Mouse (Mus musculus) gastrocnemius, postnatal 36 days (tissue): ENCODE measurements around the gene Gpha2. TPM values are rescaled to one million over a fixed set of nuclear protein-coding genes. Genes with fewer than 3 reads are reported as not detected.

Source experiments
- DNase-seq, 2 experiments: peaks; one replicate each; pipeline ENCODE4 v3.0.0; 2022
- intact Hi-C: fragments of 180-260 bp; cut with DNase I; formaldehyde crosslinking; loops from one replicate; pipeline ENCODE4 v1.15.1; 2025
- microRNA-seq, 2 experiments: library from miRNA; unstranded; fragments of <30 nt; microRNA quantifications; one replicate each; pipeline ENCODE4 v1.2.0; 2021
- total RNA-seq, 2 experiments: library from RNA; stranded (reverse); gene quantifications; 2 replicates each; pipeline ENCODE4 v1.2.3; 2021

The Gpha2 gene
- total RNA-seq, 2 experiments from 2014 or later: not detected

DNA sequence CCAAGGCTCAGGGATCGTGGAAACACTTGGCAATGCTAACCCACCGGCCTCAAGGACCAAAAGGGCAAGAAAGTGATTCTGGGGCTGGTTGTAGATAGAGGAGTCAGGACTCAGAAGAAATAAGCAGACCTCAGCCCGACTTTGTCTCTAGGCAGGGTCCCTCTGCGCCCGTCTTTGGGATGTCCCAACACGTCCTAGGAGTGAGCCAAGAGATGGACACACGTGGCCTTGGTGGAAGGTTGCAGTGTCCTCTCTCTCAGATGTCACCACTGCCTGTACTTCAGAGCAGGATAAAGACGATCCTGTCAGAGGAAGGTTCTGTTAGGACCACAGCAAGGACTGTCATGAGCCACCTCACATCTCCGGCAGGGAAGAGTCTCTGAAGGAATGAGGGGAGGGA is 44.5 kb downstream of the Gpha2 start:
- intact Hi-C loops: no loop called here
- DNase-seq: no peak

GRCm38 (mm10) chr19:6271206-6271605 is 45.0 kb downstream of the Gpha2 start:
- no peak for DNase-seq
- intact Hi-C loops: no loop called here

- intact Hi-C loops: no loop called here
- no peak for DNase-seq
Measured at GRCm38 (mm10) chr19:6272053-6272452, 45.9 kb downstream of the Gpha2 start.

- DNase-seq: no peak
- intact Hi-C loops: no loop called here
Measured at GRCm38 (mm10) chr19:6272738-6273137, 46.6 kb downstream of the Gpha2 start.

GRCm38 (mm10) chr19:6273592-6273991 is 47.4 kb downstream of the Gpha2 start:
- no peak for DNase-seq
- intact Hi-C loops: no loop called here

GRCm38 (mm10) chr19:6273998-6274608 is 47.9 kb downstream of the Gpha2 start:
- intact Hi-C loops: no loop called here
- DNase-seq: no peak

- no peak for DNase-seq
- intact Hi-C loops: no loop called here
Measured at GRCm38 (mm10) chr19:6275740-6276389, 49.7 kb downstream of the Gpha2 start.

GRCm38 (mm10) chr19:6276426-6277421 is 50.5 kb downstream of the Gpha2 start, which contains the start of gene Ehd1:
Gene Ehd1, plus strand, starts transcription at chr19:6276725.
- intact Hi-C loops: no loop called here

More at GRCm38 (mm10) chr19:6276426-6277421, 50.5 kb downstream of the Gpha2 start, which contains the start of gene Ehd1:
- peak; percentile 96 to 97 for DNase-seq

Small RNA genes within 50 kb of the gene (microRNA-seq; reads per million reads assigned to microRNA genes)
- gene Mir192: 39.3 to 39.7 reads per million in 2 experiments
- 40.1 to 62.3 reads per million in 2 experiments for gene Mir194-2

Other genes starting within 250 kb of the Gpha2 start
- not detected for gene Slc22a20, start 240.2 kb upstream of the Gpha2 start, total RNA-seq
- 10 to 100 TPM; 82.6 to 95.2 TPM for gene Capn1, start 210.5 kb upstream of the Gpha2 start, total RNA-seq
- 10 to 100 TPM; 14.4 to 15.8 TPM for gene Syvn1, start 179.8 kb upstream of the Gpha2 start, total RNA-seq
- 10 to 100 TPM; 25.8 TPM for gene Mrpl49, start 168.6 kb upstream of the Gpha2 start, total RNA-seq
- 100 to 1,000 TPM; 333 to 400 TPM for gene Fau, start 168.5 kb upstream of the Gpha2 start, total RNA-seq
- gene Znhit2, start 165.2 kb upstream of the Gpha2 start, total RNA-seq: 1 to 10 TPM; 7.6 to 9.0 TPM
- gene Tm7sf2, start 158.0 kb upstream of the Gpha2 start, total RNA-seq: 1 to 10 TPM; 4.9 to 5.1 TPM
- gene Vps51, start 149.1 kb upstream of the Gpha2 start, total RNA-seq: 10 to 100 TPM; 15.7 to 19.3 TPM
- not detected for gene Tmem262, start 146.3 kb upstream of the Gpha2 start, total RNA-seq
- not detected for gene Gm28374, start 144.1 kb upstream of the Gpha2 start, total RNA-seq
- 10 to 100 TPM; 10.2 to 10.3 TPM for gene Zfpl1, start 141.4 kb upstream of the Gpha2 start, total RNA-seq
- gene Cdca5, start 141.4 kb upstream of the Gpha2 start, total RNA-seq: under 1 TPM in 1 of 2 experiments, not detected in 1; 0.28 TPM
- gene AC131692.1, start 132.0 kb upstream of the Gpha2 start, total RNA-seq: not detected
- not detected for gene Naaladl1, start 120.6 kb upstream of the Gpha2 start, total RNA-seq
- 1 to 10 TPM; 8.7 to 9.8 TPM for gene Sac3d1, start 107.7 kb upstream of the Gpha2 start, total RNA-seq
- gene Snx15, start 98.1 kb upstream of the Gpha2 start, total RNA-seq: 10 to 100 TPM in 1 of 2 experiments, 1 to 10 TPM in 1; 8.6 to 10.6 TPM
- under 1 TPM; 0.17 to 0.26 TPM for gene Batf2, start 85.4 kb upstream of the Gpha2 start, total RNA-seq
- 10 to 100 TPM; 51.8 to 62.6 TPM for gene Arl2, start 84.8 kb upstream of the Gpha2 start, total RNA-seq
- gene Majin, start 42.0 kb upstream of the Gpha2 start, total RNA-seq: not detected
- 10 to 100 TPM; 32.2 to 34.6 TPM for gene Ppp2r5b, start 9.5 kb downstream of the Gpha2 start, total RNA-seq
- gene Atg2a, start 15.3 kb downstream of the Gpha2 start, total RNA-seq: 10 to 100 TPM; 16.5 to 18.0 TPM
- gene Ehd1, start 50.3 kb downstream of the Gpha2 start, total RNA-seq: 10 to 100 TPM; 23.5 to 36.0 TPM
- 1 to 10 TPM; 4.3 to 5.2 TPM for gene Cdc42bpg, start 80.1 kb downstream of the Gpha2 start, total RNA-seq
- 1 to 10 TPM; 6.2 to 7.0 TPM for gene Men1, start 108.6 kb downstream of the Gpha2 start, total RNA-seq
- gene Map4k2, start 114.8 kb downstream of the Gpha2 start, total RNA-seq: 10 to 100 TPM; 10.4 to 12.6 TPM
- 10 to 100 TPM; 75.8 to 84.5 TPM for gene Sf1, start 137.3 kb downstream of the Gpha2 start, total RNA-seq
- 1,000 to 10,000 TPM; 7,725 to 8,373 TPM for gene Pygm, start 158.0 kb downstream of the Gpha2 start, total RNA-seq
- gene Rasgrp2, start 173.0 kb downstream of the Gpha2 start, total RNA-seq: 10 to 100 TPM; 11.6 to 25.4 TPM
- gene Nrxn2, start 192.4 kb downstream of the Gpha2 start, total RNA-seq: 1 to 10 TPM; 1.4 to 1.7 TPM